Mouse (Mus musculus) small intestine, adult 2 months (tissue): Measurements from ENCODE around the gene Rbm33. TPM values are rescaled to one million over a fixed set of nuclear protein-coding genes. Genes with fewer than 3 reads are reported as not detected.

ENCODE experiments used
- H3K27ac ChIP-seq: fragments of 200-500 bp; 2 replicates; pipeline ENCODE4 v1.5.1; 2012; ENCODE audit warnings: low read depth, low read length, control low read depth, inconsistent platforms; ENCODE audit not compliant: insufficient read depth
- H3K27me3 ChIP-seq: fragments of 200-500 bp; 2 replicates; pipeline ENCODE4 v1.6.1; 2012; ENCODE audit warnings: mild to moderate bottlenecking, moderate library complexity, low read length, inconsistent platforms; ENCODE audit not compliant: control insufficient read depth, insufficient read depth
- H3K36me3 ChIP-seq: fragments of 200-500 bp; 2 replicates; pipeline ENCODE4 v1.6.1; 2012; ENCODE audit warnings: mild to moderate bottlenecking, low read length, control low read depth, inconsistent platforms; ENCODE audit not compliant: control insufficient read depth, insufficient read depth
- H3K4me1 ChIP-seq: fragments of 200-500 bp; 2 replicates; pipeline ENCODE4 v1.6.1; 2012; ENCODE audit warnings: low read length, inconsistent platforms, mixed read lengths; ENCODE audit not compliant: control insufficient read depth, insufficient read depth, insufficient read length
- H3K4me3 ChIP-seq: fragments of 200-500 bp; 2 replicates; pipeline ENCODE4 v1.5.1; 2012; ENCODE audit warnings: low read depth, mild to moderate bottlenecking, control low read depth, inconsistent platforms, low read length, moderate library complexity
- CTCF ChIP-seq: fragments of 200-500 bp; IDR thresholded peaks from 2 replicates; pipeline ENCODE4 v1.5.1; 2012; ENCODE audit warnings: low read depth, mild to moderate bottlenecking, control low read depth, inconsistent platforms, low read length, moderate library complexity, mixed read lengths; ENCODE audit not compliant: insufficient replicate concordance, insufficient read length; ENCODE audit errors: extremely low read depth
- POLR2A ChIP-seq: fragments of 200-500 bp; IDR thresholded peaks from 2 replicates; pipeline ENCODE4 v1.6.1; 2012; ENCODE audit warnings: low read depth, mild to moderate bottlenecking, control low read depth, inconsistent platforms, low read length, moderate library complexity
- WGBS: fragments of 180-500 bp; shearing (Covaris S2); methylation state at CpG from one replicate; pipeline ENCODE4 v1.1.7; 2018; 5-methylcytosine and 5-hydroxymethylcytosine counted together
- polyA plus RNA-seq: library from polyadenylated mRNA; depleted of rRNA; stranded (reverse); fragments of >200 nt; gene quantifications from 2 replicates; pipeline ENCODE4 v1.2.3, GENCODE M21; 2012

The Rbm33 gene
- polyA plus RNA-seq, 1 experiment, result 25.2 TPM

- 26% methylated on average over 8 of the region's 8 CpGs for WGBS
- H3K27ac ChIP-seq, result no peak overlapping the region
- no peak overlapping the region for H3K4me3 ChIP-seq
- TF ChIP-seq CTCF, result no peak
- no peak for TF ChIP-seq POLR2A
- H3K36me3 ChIP-seq, result no peaks in the 10 kb centered on the region
- H3K4me1 ChIP-seq, result peaks cover 3% of the 10 kb centered on the region; the same call in 1 of the 2 replicates
- H3K27me3 ChIP-seq, result no peaks in the 10 kb centered on the region
These were observed 1.4 kb upstream of the Rbm33 start for GRCm38 (mm10) chr5:28315526-28315925.

GRCm38 (mm10) chr5:28316151-28316721 is 685 bp upstream of the Rbm33 start:
- H3K4me1 ChIP-seq, result peaks cover 3% of the 10 kb centered on the region; the same call in 1 of the 2 replicates
- H3K27me3 ChIP-seq, result no peaks in the 10 kb centered on the region
- TF ChIP-seq CTCF (no peak), POLR2A (no peak)
- 0% methylated on average over 14 of the region's 14 CpGs for WGBS
- H3K27ac ChIP-seq, result peak overlapping the region; percentile 96
- H3K4me3 ChIP-seq, result peak overlapping the region; percentile 73
- no peaks in the 10 kb centered on the region for H3K36me3 ChIP-seq

- under 1% methylated on average over 62 of the region's 62 CpGs for WGBS
- 0 out of 2 replicates have a peak, but pooled peaks cover 1% of the 10 kb centered on the region for H3K36me3 ChIP-seq
These were observed 464 bp downstream of the Rbm33 start for GRCm38 (mm10) chr5:28317253-28317916.

GRCm38 (mm10) chr5:28317917-28318267 is 971 bp downstream of the Rbm33 start:
- H3K27me3 ChIP-seq, result no peaks in the 10 kb centered on the region
- TF ChIP-seq POLR2A, result no peak
- TF ChIP-seq CTCF, result no peak
- H3K4me1 ChIP-seq, result peaks cover 3% of the 10 kb centered on the region; the same call in 1 of the 2 replicates
- WGBS, result 0% methylated on average over 3 of the region's 3 CpGs
- 0 out of 2 replicates have a peak, but pooled peaks cover 1% of the 10 kb centered on the region for H3K36me3 ChIP-seq
- no peak overlapping the region for H3K4me3 ChIP-seq
- no peak overlapping the region for H3K27ac ChIP-seq

More at GRCm38 (mm10) chr5:28317253-28317916, 464 bp downstream of the Rbm33 start:
- Histone ChIP-seq H3K27ac (peak overlapping the region; percentile 96), H3K4me1 (peaks cover 3% of the 10 kb centered on the region; the same call in 1 of the 2 replicates), H3K4me3 (peak overlapping the region; percentile 73), H3K27me3 (no peaks in the 10 kb centered on the region)
- TF ChIP-seq POLR2A, result no peak
- TF ChIP-seq CTCF, result no peak

GRCm38 (mm10) chr5:28318671-28319070 is 1.8 kb downstream of the Rbm33 start:
- WGBS, result 47% methylated on average over 2 of the region's 2 CpGs
- no peaks in the 10 kb centered on the region for H3K27me3 ChIP-seq
- 0 out of 2 replicates have a peak, but pooled peaks cover 1% of the 10 kb centered on the region for H3K36me3 ChIP-seq
- no peak overlapping the region for H3K4me3 ChIP-seq
- H3K27ac ChIP-seq, result no peak overlapping the region
- TF ChIP-seq POLR2A (no peak), CTCF (no peak)
- peaks cover 3% of the 10 kb centered on the region; the same call in 1 of the 2 replicates for H3K4me1 ChIP-seq

GRCm38 (mm10) chr5:28321769-28322168 is 4.8 kb downstream of the Rbm33 start:
- 89% methylated on average over 1 of the region's 1 CpGs for WGBS
- Histone ChIP-seq H3K36me3 (0 out of 2 replicates have a peak, but pooled peaks cover 1% of the 10 kb centered on the region), H3K4me3 (no peak overlapping the region), H3K27me3 (no peaks in the 10 kb centered on the region), H3K4me1 (peaks cover 5% of the 10 kb centered on the region; the same call in 1 of the 2 replicates), H3K27ac (no peak overlapping the region)
- TF ChIP-seq CTCF, result no peak

- 75% methylated on average over 3 of the region's 3 CpGs for WGBS
- Histone ChIP-seq H3K36me3 (0 out of 2 replicates have a peak, but pooled peaks cover 1% of the 10 kb centered on the region), H3K4me3 (no peak overlapping the region), H3K27ac (no peak overlapping the region), H3K4me1 (peaks cover 5% of the 10 kb centered on the region; the same call in 1 of the 2 replicates), H3K27me3 (no peaks in the 10 kb centered on the region)
- TF ChIP-seq CTCF (no peak), POLR2A (no peak)
These were observed 5.3 kb downstream of the Rbm33 start for GRCm38 (mm10) chr5:28322189-28322588.
